Mouse (Mus musculus) CH12.LX (cell line): ENCODE results near the gene Clk3.

Experiments used
- BHLHE40 ChIP-seq: IDR thresholded peaks from 2 replicates; pipeline ENCODE4 v1.6.1; 2011; ENCODE audit warnings: mild to moderate bottlenecking, low read depth, low read length, improper control_type of control experiment
- CTCF ChIP-seq, 2 experiments: IDR thresholded peaks in 1 of 2; conservative IDR thresholded peaks in 1 of 2; 2 replicates each; pipeline ENCODE4 v1.5.1; 2011 to 2012; ENCODE audit warnings: low read depth in 2 of 2, low read length in 2 of 2, improper control_type of control experiment in 1 of 2, inconsistent platforms in 1 of 2, mild to moderate bottlenecking in 1 of 2, moderate library complexity in 1 of 2
- EP300 ChIP-seq: IDR thresholded peaks from 2 replicates; pipeline ENCODE4 v1.6.1; 2011; ENCODE audit warnings: low read length, improper control_type of control experiment
- NELFE ChIP-seq: IDR thresholded peaks from 2 replicates; pipeline ENCODE4 v1.6.1; 2011; ENCODE audit warnings: low read depth, low read length, improper control_type of control experiment
- POLR2A ChIP-seq: IDR thresholded peaks from 2 replicates; pipeline ENCODE4 v1.6.1; 2011; ENCODE audit warnings: low read depth, mild to moderate bottlenecking, improper control_type of control experiment, low read length
- ZC3H11A ChIP-seq: IDR thresholded peaks from 2 replicates; pipeline ENCODE4 v1.6.1; 2012; ENCODE audit warnings: low read depth, mild to moderate bottlenecking, inconsistent platforms, low read length, improper control_type of control experiment

DNA sequence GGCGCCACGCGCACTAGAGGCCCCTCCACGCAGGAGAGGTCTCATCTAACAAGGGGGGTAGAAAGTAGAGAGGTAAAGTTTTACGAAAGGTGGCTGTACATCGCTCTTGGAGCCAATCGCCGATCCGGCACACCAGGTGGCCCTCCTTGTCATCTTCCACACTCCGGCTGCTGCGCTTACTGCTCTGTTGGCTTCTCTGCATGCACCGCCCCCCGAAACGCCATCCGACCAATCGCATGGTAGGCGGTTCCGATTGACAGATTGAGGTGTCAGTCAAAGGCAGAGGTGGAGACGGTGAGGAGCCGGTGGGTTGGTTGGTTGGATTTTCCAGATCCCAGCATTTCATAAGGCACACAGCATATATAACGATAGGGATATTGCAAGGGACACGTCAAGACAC, 7.1 kb downstream of the Clk3 start:
- TF ChIP-seq CTCF (conservative IDR thresholded peaks at IDR 0.05 in 1 of 2, IDR thresholded peaks at IDR 0.05 in 1 of 2; ENCODE audit: low read depth in 2 of 2, low read length in 2 of 2), result no peak
- no peak for TF ChIP-seq EP300
- TF ChIP-seq BHLHE40, result no peak
- TF ChIP-seq POLR2A, result no peak
- no peak for TF ChIP-seq NELFE
- no peak for TF ChIP-seq ZC3H11A
